Mouse (Mus musculus) regulatory T cell (primary cell): ENCODE results near the gene Ostm1.

Experiments
- in situ Hi-C: fragments of 300-600 bp; cut with MboI, MseI; formaldehyde crosslinking; loops from one replicate; pipeline ENCODE4 v1.15.1; 2025; ENCODE audit warnings: high pct_unique_total_duplicates

The Ostm1 gene

DNA sequence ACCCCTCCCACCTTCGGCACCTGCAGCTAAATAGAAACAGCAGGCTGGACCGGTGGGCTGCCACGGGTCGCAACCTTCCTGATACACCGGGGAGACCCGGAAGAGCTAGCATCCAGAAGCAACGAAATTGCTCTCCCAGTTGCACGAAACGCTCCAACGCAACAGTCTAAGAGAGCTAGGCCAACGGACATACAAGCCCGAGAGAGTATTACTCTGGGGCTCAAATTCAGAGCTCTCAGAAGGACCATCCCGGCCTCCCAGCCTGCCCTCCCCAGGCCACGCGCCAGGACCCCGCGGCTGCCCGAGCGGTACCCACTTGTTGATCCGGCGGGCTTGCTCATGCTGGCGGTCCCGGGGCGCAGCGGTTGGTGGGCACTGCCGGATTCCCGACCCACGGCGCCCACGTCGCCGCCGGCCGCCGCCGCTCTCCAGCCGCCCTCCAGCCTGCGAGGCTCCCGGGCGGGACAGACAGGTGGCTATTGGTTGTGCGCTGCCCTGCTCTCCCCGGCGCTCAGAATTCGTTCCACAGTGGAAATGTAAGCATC lies 984 bp upstream of the Ostm1 start:
- in situ Hi-C loops, result no loop called here

DNA sequence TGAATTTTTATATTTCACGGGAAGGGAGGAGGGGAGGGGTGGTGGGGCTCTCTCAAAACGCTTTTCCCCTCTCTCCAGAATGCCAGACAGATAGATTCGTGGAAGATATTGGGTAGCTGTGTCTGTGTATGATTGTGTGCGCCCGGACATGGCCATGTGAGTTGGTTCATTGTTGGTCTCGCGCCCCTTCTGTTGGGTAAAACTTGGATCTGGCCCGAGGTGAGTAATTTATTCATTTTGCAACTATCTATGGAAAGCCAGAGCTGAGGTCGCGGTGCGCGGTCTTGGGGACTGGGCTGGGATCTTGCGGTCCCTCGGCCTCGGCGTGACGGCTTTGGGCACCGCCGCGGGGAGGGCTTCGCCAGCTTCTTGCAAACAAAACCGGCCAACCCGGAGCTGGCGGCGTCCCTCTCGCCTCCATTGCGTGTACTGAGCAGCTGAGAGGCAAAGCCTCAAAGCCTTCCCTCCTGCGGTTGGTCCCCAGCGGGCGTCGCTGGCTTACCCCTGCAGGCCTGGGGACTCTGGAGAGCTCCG lies 347 bp downstream of the Ostm1 start:
- in situ Hi-C loops, result no loop called here

DNA sequence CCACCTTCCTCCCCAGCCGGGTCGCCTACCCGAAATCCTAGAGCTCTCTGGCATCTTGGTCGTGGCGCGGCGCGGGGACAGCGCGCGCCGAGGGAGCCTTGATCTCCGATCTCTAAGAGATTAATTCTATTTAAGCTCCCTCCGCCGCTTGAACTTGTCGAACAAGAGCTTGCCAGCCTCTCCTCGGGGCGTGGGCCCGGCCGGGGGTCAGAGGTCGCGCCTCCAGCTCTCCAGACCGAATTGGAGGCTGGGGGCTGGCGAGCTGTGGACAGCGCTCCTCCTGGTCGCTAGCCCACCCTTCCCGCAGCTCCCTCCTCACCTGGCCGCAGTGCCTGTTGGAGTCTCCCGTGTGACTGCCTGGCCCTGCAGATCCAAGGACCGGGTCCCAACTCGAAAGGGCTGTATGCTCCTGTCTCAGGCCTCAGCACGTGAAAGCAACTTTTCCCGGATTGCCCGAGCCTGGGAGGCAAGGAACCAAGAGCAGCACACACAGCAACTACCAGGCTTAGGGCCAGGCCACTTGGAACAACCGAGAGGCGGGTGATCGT lies 888 bp downstream of the Ostm1 start:
- in situ Hi-C loops, result no loop called here

DNA sequence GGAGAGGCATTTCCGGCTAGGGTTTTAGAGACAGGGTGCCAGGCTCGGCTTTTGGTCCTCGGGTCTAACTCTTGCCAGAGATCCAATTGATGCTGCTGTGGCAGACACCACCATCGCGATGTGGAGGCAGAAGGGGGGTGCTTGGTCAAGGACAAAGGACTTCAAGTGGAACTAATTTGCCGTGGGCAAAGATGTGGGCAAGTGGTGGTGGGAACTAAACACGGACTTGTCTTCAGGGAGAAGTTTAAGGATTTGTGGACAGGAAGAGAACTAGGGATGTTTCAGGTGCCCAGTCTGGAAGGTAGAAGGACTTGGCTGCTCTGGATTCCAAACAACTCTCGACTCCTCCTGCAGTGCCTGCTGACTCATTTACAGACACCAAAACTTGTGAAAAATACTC lies 1.5 kb downstream of the Ostm1 start:
- in situ Hi-C loops, result no loop called here

DNA sequence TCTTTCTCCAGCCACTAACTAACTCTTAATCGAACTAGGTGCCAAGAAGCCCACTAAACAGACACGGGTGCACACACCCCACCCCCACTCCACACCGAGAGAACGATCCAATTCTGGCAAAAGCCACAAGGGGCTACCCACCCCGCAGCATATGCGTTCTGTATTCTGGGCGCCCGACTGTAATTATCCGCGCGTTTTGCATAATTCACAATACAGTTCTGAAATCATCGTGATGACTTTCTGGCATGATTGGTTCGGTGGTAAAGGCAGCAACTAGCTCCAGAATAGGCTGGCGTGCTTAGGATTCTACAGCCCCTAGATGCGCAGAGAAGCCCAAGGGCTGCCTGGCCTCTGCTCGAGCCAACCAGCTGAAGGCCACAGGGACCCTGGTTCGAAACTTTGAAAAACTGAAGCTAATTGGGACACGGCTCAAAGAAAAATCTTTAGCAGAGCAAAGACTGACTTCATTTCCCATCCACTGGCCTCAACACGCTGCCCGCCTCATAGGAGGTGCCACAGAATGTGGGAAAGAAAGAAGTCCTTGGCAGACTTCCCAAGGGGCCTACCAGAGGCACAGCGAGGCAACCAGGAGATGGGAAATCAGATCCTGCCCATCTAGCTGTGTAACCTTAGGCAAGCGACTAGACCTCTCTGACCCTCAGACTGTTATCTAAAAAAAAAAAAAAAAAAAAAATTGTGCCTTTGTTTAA lies 2.1 kb downstream of the Ostm1 start:
- in situ Hi-C loops, result no loop called here

DNA sequence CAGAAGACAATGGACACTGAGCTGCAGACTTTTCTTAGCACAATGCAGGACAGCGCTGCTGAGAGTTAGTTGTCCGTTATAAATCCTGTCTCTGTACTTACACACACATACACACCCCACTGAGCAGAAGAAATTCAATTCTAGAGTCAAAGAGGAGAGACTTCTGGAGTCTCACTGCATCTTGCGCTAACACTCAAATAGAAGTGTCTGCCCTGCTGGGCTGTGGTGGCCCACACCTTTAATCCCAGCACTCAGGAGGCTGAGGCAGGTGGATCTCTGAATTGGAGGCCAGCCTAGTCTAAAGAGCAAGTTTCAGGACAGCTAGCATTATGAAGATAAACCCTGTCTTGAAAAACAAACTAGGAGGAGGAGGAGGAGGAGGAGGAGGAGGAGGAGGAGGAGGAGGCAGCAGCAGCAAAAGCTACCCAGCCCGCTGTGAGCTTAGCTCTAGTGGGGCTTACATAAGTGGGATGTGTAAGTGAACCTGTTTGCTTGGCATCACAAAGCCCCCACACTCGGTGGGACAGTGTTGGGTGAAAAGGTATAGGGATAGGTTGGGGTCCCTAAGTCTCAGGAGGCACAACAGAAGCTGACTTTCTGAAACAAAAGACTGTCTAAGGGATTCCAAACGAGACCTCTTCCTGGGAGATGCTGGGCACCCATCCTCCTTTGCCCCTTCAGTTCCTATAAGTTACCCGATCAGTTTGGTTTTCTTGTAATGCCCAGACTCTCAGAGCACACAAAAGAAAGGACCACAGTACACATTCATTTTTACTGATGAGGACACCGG lies 4.5 kb downstream of the Ostm1 start:
- in situ Hi-C loops, result no loop called here

DNA sequence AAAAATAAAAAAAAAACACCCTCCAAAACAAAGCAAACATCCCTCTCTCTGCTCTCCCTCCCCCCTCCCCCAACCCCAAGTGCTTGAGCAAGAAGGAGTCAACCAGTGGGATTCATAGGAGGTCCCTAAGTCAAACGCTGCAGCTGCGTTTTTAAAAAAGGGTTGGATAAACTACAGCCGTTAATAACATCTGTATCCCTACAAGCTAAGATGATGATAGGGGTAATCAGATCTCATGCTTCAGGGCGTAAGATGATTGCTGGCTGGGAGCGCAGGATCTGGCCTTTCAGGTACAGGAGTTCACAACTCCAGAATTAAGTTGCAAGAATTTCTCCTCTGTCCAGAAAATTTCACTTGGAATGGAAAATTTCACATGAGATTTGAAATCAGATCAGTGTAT lies 5.9 kb downstream of the Ostm1 start:
- in situ Hi-C loops, result no loop called here

DNA sequence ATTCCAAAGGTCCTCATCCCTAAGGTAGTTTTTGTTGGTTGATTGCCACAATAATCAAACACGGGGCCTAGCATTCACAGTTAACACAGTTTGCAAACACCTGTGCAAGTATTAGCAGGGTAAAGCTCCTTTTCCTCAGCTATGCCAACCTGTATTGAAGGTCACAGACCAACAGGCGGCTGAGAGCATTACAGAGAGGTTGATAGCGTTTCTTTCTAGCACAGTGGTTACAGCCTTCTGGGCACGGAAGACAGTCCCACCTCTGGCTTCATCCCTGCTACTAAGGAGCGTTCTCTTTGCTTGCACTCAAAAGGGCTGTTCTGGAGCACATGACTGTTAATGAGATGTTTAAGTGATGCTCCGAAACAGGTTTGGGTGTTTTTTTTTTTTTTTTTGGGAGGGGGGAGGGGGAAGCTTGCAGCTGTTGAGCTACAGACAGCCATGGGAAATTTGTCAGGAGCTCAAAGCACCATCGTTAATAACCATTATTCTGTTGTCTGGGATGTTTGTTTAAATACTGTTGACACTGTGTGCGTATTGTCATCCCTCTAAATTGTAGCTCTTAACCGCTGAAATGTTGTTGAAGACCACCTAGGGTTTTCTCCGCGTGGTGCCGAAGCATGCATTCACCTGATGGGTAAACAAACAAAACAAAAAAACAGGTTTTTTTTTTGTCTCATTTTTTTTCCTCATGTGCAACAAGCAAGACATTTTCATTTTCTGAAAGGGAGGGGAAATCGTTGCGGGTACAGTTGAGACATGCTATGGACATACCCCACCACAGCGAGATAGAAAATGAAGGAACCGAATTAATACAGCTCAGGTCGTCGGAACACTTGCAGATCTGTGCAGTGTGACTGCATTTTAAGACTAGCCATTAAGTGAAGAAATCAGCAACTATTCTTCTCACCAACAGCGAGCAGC lies 6.9 kb downstream of the Ostm1 start:
- in situ Hi-C loops, result no loop called here

DNA sequence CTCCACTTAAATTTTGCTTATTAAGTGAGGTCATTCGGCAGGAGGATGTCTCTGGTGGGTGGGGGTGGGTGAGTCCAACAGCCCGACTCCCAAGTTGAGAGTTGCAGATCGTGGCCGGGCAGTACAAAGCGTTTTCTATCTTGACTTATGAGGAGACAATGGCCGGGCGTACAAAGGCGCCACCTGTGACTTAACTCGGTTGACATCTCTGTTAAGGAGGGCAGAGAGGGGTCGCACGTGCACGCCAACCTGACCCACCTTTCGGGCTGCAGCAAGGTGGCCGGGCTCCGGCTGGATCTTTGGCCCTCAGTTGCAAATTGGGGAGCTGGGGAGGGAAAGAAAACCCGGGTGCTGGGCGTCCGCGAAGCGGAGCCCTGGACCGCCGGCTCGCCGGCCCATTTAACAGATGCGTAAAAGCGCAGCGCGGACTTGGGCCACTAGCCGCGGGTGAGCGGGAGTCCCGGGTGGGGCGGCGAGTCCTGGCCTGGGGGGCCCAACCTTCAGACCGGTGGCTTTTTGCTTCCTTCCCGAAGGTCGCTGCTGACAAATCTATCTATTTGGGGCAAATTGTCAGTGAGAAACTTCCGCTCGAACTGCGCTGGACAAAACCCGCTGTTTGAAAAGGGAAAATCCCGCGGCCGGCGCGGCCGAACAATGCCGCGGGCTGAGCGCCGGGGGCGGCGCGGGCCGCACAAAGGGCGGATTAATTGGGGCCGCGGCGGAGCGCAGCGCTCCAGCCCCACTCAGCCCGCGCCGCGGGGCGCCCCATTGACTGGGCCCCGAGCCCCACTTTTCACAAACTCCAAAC lies 7.8 kb downstream of the Ostm1 start:
- in situ Hi-C loops, result no loop called here

DNA sequence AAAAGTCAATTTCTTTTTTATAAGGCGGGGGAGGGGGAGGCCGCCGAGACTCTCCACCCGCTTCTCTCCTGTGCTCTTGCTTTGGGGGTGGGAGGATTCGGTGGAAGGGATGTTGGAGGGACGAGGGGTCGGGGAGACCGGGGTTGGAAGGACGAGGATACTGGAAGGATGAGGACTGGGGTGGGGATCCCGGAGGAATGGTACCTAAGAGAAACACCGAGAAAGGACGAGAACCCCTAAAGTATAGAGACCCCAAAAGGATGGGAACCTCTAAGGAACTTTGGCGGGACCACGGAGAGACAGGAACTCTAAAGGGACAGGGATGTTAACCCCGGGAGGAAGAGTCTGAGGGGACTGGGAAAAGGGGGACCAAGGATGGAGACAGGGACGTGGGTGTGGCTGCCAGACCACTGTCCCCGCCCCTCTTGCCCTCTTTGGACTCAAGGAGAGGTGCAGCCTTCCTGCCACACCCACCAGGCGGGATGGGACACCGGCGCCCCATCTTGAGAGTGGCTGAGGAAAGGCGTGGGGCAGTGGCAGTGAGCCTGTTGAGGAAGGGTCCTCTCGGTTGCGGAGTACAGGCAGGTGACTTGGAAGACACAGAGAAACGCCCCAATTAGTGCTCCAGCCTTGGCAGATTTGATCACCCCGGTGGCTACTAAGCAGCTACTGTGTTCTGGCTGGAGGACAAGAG lies 8.5 kb downstream of the Ostm1 start:
- in situ Hi-C loops, result no loop called here

DNA sequence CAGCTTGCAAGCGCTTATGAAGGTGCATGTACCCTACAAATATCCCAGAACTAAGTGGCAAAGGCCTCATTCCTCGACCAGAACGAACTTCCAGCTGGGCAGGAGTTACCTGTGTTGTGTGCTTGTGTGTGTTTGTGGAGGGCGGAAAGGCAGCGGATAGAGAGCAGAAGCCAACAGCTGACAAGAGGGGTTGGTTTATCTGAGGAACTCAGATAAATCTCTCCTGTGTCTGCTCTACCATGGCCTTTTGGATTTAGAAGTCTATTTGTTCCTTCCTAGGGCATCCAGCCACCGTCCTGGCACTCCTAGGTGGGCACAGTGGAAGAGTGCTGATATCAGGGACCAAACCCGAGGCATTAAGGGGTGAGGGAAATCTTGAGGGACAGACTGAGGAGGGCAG lies 9.6 kb downstream of the Ostm1 start:
- in situ Hi-C loops, result no loop called here

DNA sequence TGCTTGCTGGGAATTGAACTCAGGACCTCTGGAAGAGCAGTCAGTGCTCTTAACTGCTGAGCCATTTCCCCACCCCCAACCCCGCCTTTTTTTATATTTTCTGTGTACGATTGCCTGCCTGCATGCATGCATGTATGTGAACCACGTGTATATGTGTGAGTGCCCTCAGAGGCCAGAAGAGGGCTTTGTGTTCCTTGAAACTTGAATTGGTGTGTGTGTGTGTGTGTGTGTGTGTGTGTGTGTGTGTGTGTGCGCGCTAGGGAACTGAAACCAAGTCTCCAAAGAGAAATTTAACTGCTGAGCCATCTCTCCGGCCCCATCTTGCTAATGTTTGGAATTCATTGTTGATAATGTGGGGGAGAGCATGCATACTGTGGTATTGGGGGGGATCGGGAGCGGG lies 15.0 kb downstream of the Ostm1 start:
- in situ Hi-C loops, result no loop called here

DNA sequence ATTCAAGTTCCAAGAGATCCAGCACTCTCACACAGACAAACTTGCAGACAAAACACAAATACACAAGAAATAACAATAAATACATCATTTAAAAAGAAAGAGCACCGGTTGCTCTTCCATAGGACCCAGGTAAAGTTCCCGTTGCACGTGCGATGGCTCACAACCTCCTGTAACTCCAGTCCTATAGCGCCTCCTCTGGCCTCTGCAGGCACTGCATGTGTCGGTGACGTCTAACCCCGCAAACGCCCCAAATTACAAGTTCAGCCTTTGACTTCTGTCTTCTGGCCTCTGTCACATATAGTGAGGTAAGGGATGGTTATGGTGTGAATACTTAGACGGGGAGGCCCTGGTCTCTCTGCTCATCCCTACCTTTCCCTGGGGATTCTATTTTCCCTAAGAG lies 17.9 kb downstream of the Ostm1 start:
- in situ Hi-C loops, result loop anchor here (10.0 kb wide), 1 partner anchor 1037 kb away; no protein-coding TSS in a partner anchor

DNA sequence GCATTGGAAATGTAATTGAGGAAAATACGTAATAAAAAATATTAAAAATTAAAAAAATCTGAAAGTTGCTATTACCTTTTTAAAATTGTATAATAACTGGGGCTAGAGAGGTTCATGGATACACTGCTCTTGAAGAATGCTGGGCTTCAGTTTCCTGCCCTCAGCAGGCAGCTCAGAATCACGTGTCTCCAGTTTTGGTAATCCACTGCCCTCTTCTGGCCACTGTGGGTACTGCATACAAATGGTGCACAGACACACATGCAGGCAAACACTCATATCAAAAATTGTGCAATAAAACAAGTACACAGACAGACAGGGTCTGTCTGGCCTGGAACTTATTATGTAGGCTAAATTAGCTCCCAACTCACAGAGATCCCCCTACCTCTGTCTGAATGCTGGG lies 21.3 kb downstream of the Ostm1 start:
- in situ Hi-C loops, result loop anchor here (10.0 kb wide), 1 partner anchor 1040 kb away; no protein-coding TSS in a partner anchor

DNA sequence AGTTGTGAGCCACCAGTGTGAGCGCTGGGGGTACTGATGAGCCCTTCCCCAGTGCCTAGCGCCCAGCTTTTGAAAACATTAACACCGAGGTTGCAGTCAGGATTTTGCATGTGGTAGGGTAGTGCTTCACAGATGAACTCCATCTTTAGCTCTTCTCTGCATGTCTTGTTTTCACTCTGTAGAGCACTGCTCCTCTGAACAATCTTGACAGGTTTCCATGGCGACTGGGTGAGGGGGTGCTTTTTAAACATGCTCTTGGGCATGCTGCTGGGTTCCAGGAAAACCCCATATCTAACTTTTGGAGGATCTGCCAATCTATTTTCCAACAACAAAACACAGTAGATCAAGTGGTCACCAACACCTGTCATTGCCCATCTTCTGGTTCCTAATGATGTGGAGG lies 23.1 kb downstream of the Ostm1 start:
- in situ Hi-C loops, result loop anchor here (10.0 kb wide), 1 partner anchor 1042 kb away; no protein-coding TSS in a partner anchor

DNA sequence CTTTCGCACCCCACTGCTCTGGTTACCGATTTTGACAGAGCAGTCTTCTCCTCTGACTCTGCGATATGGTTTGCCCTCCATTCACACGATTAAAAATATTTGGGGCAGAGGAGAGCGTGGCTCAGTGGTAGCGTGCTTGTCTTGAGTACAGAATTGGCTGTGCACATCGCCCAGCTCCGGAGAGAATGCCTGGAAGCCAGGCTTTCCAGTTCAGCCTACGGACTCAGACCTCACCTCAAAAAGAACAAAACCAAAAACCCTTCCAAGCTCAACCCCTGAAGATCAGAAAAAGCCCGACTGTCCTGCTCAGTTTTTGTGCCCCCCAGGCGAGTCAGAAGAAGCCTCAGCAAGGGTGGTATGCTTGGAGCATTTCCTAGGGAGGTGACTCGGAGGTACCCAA lies 29.5 kb downstream of the Ostm1 start:
- in situ Hi-C loops, result no loop called here

DNA sequence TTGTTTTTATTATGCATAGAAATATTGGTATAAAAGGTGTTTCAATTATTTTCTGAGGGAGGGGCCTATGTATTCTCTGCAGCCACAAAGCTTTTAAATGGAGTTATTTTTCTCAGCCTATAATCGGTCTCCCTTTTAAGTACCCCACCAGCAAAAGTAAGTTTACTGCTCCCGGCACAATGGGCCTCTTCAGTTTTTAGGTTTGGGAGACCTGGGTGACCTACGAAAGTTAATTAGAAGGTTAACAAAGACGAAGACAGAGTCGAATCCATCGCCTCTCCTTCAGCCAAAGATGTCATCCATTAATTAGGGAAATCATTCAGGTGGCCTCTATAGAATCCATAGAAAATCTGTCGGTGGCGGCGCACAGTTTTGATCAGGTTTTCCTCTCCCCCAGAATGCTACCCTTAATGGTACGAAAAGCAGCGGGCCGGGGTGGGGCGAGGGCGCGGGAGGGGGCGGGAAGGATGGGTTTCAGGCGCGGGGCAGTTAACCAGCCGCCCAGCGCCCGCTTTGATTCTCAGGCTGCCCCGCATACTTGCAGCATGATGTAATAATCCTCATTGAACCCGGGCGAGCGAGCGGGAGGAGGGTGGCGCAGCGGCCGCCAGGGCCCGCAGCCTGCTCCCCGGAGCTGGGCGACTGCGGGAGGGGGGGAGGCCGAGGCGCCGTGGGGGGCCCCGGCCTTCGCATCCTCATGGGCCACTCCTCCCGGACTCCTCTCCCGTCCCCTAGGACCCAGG lies 30.2 kb downstream of the Ostm1 start:
- in situ Hi-C loops, result no loop called here

DNA sequence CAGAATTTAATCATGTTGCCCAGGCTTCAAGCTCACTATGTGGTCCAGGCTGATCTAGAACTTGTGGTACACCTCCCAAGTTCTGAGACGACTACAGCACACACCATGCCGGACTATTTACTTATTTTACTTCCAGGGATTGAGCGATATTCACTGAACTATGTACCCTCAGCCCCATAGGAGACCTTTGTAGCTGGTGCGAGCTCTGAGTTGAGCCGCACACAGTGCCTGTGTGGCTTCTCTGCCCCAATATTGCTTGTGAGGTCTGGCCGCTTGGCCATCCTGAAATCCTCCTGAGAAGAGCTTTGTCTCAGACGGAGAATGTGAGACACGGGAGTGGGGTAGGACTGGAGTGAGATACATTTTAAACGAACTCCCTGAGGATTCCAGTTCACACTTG lies 31.1 kb downstream of the Ostm1 start:
- in situ Hi-C loops, result no loop called here

DNA sequence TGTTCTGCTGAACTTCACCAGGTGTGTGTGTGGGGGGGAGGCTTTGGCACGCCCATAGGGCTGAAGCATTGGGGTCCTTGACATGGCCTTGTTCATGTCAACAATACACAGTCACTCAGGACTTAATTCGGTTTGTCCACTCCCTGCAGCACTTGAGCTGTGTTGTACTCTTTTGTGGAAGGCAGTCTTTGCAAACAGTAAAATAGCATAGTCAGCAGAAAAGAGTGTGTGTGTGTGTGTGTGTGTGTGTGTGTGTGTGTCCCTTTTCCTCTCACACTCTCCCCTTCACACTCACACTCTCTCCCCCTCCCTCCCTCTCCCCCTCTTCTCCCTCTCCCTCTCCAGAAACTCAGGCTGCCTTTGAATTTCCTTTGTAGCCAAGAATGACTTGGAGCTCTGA lies 34.7 kb downstream of the Ostm1 start:
- in situ Hi-C loops, result no loop called here
